Mouse (Mus musculus) E14TG2a.4 (cell line): ENCODE data around the gene Tor2a.

Source experiments
- CTCF ChIP-seq: conservative IDR thresholded peaks from 2 replicates; pipeline ENCODE4 v1.5.1; 2014; ENCODE audit warnings: low read length
- NANOG ChIP-seq: IDR thresholded peaks from 2 replicates; pipeline ENCODE4 v1.6.1; 2014; ENCODE audit warnings: borderline replicate concordance, low read length, mixed read lengths
- POU5F1 ChIP-seq: IDR thresholded peaks from 2 replicates; pipeline ENCODE4 v1.6.1; 2014; ENCODE audit warnings: low read length, borderline replicate concordance

DNA sequence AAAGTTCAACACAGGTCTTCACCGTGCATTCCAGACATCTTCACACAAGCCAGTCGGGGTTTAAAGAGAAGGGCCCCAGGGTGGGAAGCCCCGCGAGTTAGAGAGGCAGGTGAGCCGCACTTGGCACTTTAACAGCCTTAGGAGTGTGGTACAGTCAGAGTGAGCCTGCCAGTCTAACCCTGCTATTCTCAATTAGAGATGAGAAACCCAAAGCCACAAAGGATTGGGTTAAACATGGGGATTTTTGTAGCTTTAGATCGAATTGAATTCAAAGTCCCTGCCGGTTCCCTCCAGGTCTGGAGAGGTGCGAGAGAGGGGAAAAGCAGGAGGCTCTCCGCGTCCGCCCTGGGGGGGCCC lies 16.1 kb upstream of the Tor2a start, which contains the start of gene 6330409D20Rik:
- no peak for TF ChIP-seq CTCF
- TF ChIP-seq POU5F1: no peak
- TF ChIP-seq NANOG: no peak
